Mouse (Mus musculus) stomach, postnatal 0 days (tissue): Measurements from ENCODE around the gene Pgghg. TPM values are rescaled to one million over a fixed set of nuclear protein-coding genes. Genes with fewer than 3 reads are reported as not detected.

Experiments
- ATAC-seq: fragments of 200-750 bp; cut with Nextera tagmentation; 2 replicates; pipeline ENCODE4 v1.8.0; 2017; ENCODE audit not compliant: low FRiP score, low TSS enrichment
- DNase-seq: peaks from one replicate; pipeline ENCODE4 v3.0.0-alpha.2; 2016; ENCODE audit warnings: low spot score
- H3K27ac ChIP-seq: fragments of 300-500 bp; sonication (generic); replicated peaks from 2 replicates; pipeline ENCODE4 v1.5.1; 2014; ENCODE audit warnings: mild to moderate bottlenecking, control low read depth
- H3K27me3 ChIP-seq: fragments of 300-500 bp; sonication (generic); 2 replicates; pipeline ENCODE4 v1.6.1; 2014; ENCODE audit warnings: low read length; ENCODE audit not compliant: control insufficient read depth, insufficient read depth
- H3K36me3 ChIP-seq: fragments of 300-500 bp; sonication (generic); 2 replicates; pipeline ENCODE4 v1.6.1; 2014; ENCODE audit warnings: low read length, mixed read lengths; ENCODE audit not compliant: control insufficient read depth, insufficient read depth
- H3K4me1 ChIP-seq: fragments of 300-500 bp; sonication (generic); replicated peaks from 2 replicates; pipeline ENCODE4 v1.6.1; 2014; ENCODE audit warnings: antibody characterized with exemption; ENCODE audit not compliant: control insufficient read depth, insufficient read depth
- H3K4me2 ChIP-seq: fragments of 300-500 bp; sonication (generic); replicated peaks from 2 replicates; pipeline ENCODE4 v1.6.1; 2014; ENCODE audit warnings: low read depth, mild to moderate bottlenecking, control low read depth, moderate library complexity
- H3K4me3 ChIP-seq: fragments of 300-500 bp; sonication (generic); 2 replicates; pipeline ENCODE4 v1.5.1; 2014; ENCODE audit warnings: low read depth, low read length, control low read depth
- H3K9ac ChIP-seq: fragments of 300-500 bp; sonication (generic); 2 replicates; pipeline ENCODE4 v1.6.1; 2014; ENCODE audit warnings: mild to moderate bottlenecking, low read length, control low read depth, mixed read lengths
- H3K9me3 ChIP-seq: fragments of 300-500 bp; sonication (generic); 2 replicates; pipeline ENCODE4 v1.6.1; 2016; ENCODE audit warnings: low read length; ENCODE audit not compliant: control insufficient read depth
- CTCF ChIP-seq: IDR thresholded peaks from 2 replicates; pipeline ENCODE4 v1.5.1; 2016; ENCODE audit warnings: antibody characterized with exemption, low read depth, mild to moderate bottlenecking, moderate library complexity
- EP300 ChIP-seq: optimal IDR thresholded peaks from 2 replicates; pipeline ENCODE3; 2016; ENCODE audit warnings: antibody characterized with exemption
- WGBS: fragments of 180-500 bp; shearing (Covaris S2); extraction: QIAGEN DNeasy Blood & Tissue Kit; methylation state at CpG from one replicate; pipeline ENCODE4 v1.1.7; 2014; 5-methylcytosine and 5-hydroxymethylcytosine counted together
- polyA plus RNA-seq: library from polyadenylated mRNA; unstranded; fragments of >200 nt; fragmentation: Nextera tagmentation; extraction: Ambion mirVana; gene quantifications from 2 replicates; pipeline ENCODE4 v1.2.1, GENCODE M21; 2015

The Pgghg gene
- polyA plus RNA-seq, 1 experiment from 2014 or later, result 10.1 TPM

GRCm38 (mm10) chr7:140944236-140944635 lies 3.0 kb downstream of the Pgghg start:
- WGBS, result 83% methylated on average over 7 of the region's 7 CpGs
- TF ChIP-seq EP300 (no peak), CTCF (no peak)
- H3K9me3 ChIP-seq, result no peaks in the 10 kb centered on the region
- no peak for DNase-seq
- no peak overlapping the region for H3K27ac ChIP-seq
- H3K27me3 ChIP-seq, result no peaks in the 10 kb centered on the region
- H3K4me1 ChIP-seq, result peaks cover 5% of the 10 kb centered on the region
- H3K4me3 ChIP-seq, result no peak overlapping the region
- H3K4me2 ChIP-seq, result no peak overlapping the region
- no peak for ATAC-seq
- no peak overlapping the region for H3K9ac ChIP-seq
- H3K36me3 ChIP-seq, result peaks cover 21% of the 10 kb centered on the region

GRCm38 (mm10) chr7:140945247-140945646 lies 4.1 kb downstream of the Pgghg start:
- no peaks in the 10 kb centered on the region for H3K27me3 ChIP-seq
- peaks cover 5% of the 10 kb centered on the region for H3K4me1 ChIP-seq
- no peak for TF ChIP-seq CTCF
- TF ChIP-seq EP300, result no peak
- H3K4me3 ChIP-seq, result no peak overlapping the region
- H3K4me2 ChIP-seq, result no peak overlapping the region
- no peaks in the 10 kb centered on the region for H3K9me3 ChIP-seq
- no peak overlapping the region for H3K9ac ChIP-seq
- 94% methylated on average over 5 of the region's 5 CpGs for WGBS
- no peak for DNase-seq
- no peak overlapping the region for H3K27ac ChIP-seq
- peaks cover 28% of the 10 kb centered on the region for H3K36me3 ChIP-seq
- ATAC-seq, result no peak

GRCm38 (mm10) chr7:140946311-140946710 lies 5.1 kb downstream of the Pgghg start:
- Histone ChIP-seq H3K4me2 (no peak overlapping the region), H3K4me1 (peaks cover 6% of the 10 kb centered on the region), H3K36me3 (peaks cover 30% of the 10 kb centered on the region), H3K27me3 (no peaks in the 10 kb centered on the region), H3K9ac (no peak overlapping the region), H3K4me3 (no peak overlapping the region), H3K27ac (no peak overlapping the region), H3K9me3 (no peaks in the 10 kb centered on the region)
- TF ChIP-seq CTCF, result no peak
- ATAC-seq (no peak), DNase-seq (no peak)
- WGBS, result 90% methylated on average over 10 of the region's 10 CpGs

- WGBS, result 51% methylated on average over 7 of the region's 7 CpGs
- Histone ChIP-seq H3K9me3 (no peaks in the 10 kb centered on the region), H3K4me1 (peaks cover 9% of the 10 kb centered on the region), H3K36me3 (peaks cover 30% of the 10 kb centered on the region), H3K4me2 (no peak overlapping the region), H3K4me3 (no peak overlapping the region), H3K27me3 (no peaks in the 10 kb centered on the region), H3K9ac (no peak overlapping the region), H3K27ac (peak overlapping the region; percentile 53; the same call in 1 of the 2 replicates)
- no peak for TF ChIP-seq CTCF
- no peak for TF ChIP-seq EP300
- ATAC-seq (peak; percentile 70), DNase-seq (peak; percentile 52)
Measured at GRCm38 (mm10) chr7:140946980-140947379, 5.8 kb downstream of the Pgghg start.

- Histone ChIP-seq H3K4me1 (peaks cover 8% of the 10 kb centered on the region), H3K27ac (no peak overlapping the region), H3K4me3 (no peak overlapping the region), H3K27me3 (no peaks in the 10 kb centered on the region), H3K4me2 (no peak overlapping the region), H3K9me3 (no peaks in the 10 kb centered on the region), H3K9ac (no peak overlapping the region), H3K36me3 (peaks cover 30% of the 10 kb centered on the region)
- TF ChIP-seq CTCF, result no peak
- no peak for TF ChIP-seq EP300
- ATAC-seq (no peak), DNase-seq (no peak)
- 76% methylated on average over 8 of the region's 8 CpGs for WGBS
Measured at GRCm38 (mm10) chr7:140948161-140948560, 7.0 kb downstream of the Pgghg start.

GRCm38 (mm10) chr7:140949255-140949654 lies 8.1 kb downstream of the Pgghg start:
- peaks cover 4% of the 10 kb centered on the region; the same call in 1 of the 2 replicates for H3K4me1 ChIP-seq
- no peaks in the 10 kb centered on the region for H3K9me3 ChIP-seq
- no peak overlapping the region for H3K4me2 ChIP-seq
- peaks cover 30% of the 10 kb centered on the region for H3K36me3 ChIP-seq
- no peak overlapping the region for H3K27ac ChIP-seq
- TF ChIP-seq EP300 (no peak), CTCF (no peak)
- no peak overlapping the region for H3K4me3 ChIP-seq
- DNase-seq (no peak), ATAC-seq (no peak)
- 89% methylated on average over 6 of the region's 6 CpGs for WGBS
- H3K27me3 ChIP-seq, result no peaks in the 10 kb centered on the region
- H3K9ac ChIP-seq, result no peak overlapping the region
